Mouse (Mus musculus): ENCODE measurements around the gene Usp3. TPM values are rescaled to one million over a fixed set of nuclear protein-coding genes. Genes with fewer than 3 reads are reported as not detected.

The Usp3 gene
- total RNA-seq, 2 experiments from 2014 or later = 60.0 to 71.8 TPM

DNA sequence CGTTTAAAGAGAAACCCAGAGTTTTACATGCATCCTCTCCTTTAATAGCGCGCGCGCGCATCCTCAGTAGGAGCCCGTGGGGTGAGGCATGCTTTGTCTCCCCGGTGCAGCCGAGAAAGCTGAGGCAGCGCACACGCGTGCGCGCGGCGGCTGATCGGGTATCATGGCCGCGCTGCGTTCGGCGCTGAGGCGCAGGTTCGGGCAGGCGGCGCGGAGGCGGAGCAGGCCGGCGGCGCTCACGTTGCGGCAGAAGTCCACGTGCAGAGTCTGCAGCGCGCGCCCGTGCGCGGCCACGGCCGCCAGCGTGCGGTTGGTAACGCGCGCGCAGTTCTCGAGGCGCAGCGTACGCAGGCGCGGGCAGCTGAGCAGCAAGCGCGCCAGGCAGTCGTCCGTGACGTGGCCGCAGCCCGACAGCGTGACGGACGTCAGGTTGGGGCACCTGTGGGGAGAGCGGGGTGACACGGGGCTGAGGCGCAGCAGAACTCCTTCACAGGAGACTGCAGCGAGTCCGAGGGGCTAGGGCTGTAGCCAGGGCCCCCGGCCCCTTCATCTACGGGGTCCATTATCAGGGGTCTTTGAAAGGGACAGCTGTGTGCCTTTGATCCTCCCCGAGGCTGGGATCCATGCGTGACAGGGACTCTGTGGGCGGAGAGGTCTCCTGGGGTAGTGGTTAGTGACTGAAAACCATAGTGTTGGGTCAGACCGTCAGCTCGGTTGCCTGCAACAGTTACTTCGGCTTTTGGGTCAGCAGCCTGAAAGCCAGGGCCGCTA lies 81.2 kb downstream of the Usp3 start:
- peak; percentile 83 to 85 for DNase-seq (ENCODE audit: low spot score in 2 of 2)

DNA sequence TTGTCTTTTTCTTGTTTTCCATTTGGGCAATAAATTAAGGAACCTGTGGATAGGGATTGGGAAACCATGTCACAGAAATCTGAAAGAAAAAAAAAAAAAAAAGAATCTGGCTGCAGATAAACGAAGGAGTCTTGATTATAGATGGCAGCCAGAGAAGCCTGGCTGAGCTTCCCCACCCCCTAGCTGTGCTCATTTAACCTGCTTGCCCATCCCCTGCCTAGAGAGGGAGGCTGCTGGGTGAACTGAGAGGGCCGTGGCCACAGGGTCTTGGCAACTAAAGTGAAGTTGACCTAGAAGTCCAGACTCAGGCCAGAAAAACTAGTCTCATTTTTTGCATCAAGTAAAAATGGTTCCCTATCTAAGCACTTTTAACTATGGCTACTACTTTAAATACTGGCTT lies 82.0 kb downstream of the Usp3 start:
- no peak for DNase-seq (ENCODE audit: low spot score in 2 of 2)

DNA sequence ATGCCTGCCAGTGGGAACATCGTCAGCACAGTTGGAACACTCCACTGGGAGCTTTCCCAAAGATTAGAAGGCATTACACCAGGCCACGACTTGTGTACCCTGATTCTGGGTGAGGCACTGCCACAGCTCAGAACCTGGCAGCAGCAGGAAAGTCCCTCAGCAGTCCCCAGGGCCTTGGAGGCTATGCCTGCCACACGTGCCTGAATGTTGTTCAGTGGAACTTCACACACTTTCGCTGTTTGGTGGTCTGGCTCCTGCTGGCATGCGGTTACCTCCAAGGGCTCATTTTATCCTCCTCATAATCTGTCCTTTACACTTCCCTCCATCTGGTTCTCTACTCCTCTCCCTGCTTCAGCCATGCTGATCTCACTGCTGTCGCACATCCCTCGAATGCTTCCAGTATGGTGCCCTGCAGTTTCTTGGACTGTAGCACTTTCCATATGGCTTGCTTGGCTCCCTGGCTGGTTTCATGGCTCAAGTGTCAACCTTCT lies 82.5 kb downstream of the Usp3 start:
- no peak for DNase-seq (ENCODE audit: low spot score in 2 of 2)

DNA sequence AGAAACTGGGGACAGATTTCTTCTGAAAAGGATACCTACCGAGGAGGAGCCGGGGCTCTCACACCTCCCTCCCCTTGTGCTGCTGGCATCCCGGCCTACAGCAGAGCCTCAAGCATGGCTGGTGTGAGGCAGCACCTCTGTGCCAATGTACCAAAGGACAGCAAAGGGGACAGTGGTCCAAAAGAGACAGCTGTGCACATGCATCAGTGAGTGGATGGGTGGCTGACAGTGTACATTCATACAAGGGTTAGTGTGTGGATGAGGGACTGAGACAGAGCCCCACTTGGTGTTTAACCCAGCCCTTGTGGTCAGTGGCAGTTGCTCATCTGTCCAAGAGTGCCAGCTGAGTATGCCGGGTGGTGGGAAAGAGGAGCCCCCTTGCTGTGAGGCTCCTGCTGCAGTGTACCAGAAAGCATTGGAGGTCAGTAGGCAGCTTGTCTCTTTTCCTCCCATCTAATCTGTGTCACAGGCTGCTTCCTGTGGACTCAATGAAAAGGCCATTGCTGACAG lies 84.0 kb downstream of the Usp3 start:
- no peak for DNase-seq (ENCODE audit: low spot score in 2 of 2)

DNA sequence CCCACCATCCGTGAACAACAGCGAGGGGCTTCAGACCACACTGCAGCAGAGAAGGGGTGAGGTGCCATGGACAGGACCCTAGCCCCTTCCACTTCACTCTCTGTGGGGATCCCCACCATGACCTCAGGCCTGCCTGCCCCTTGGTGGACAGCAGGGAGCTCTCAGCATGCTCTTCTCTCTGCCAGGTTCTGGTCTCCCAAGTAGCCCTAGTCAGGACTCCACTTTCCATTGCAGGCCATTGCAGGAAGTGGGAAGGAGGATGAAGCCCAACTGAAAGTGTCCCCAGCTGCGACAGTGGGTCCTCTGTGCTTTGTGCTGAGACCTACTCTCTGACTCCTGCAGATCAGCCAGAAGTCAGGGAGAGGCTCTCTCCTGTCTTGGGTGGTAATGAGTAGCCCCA lies 85.3 kb downstream of the Usp3 start:
- DNase-seq (ENCODE audit: low spot score in 2 of 2) = no peak

DNA sequence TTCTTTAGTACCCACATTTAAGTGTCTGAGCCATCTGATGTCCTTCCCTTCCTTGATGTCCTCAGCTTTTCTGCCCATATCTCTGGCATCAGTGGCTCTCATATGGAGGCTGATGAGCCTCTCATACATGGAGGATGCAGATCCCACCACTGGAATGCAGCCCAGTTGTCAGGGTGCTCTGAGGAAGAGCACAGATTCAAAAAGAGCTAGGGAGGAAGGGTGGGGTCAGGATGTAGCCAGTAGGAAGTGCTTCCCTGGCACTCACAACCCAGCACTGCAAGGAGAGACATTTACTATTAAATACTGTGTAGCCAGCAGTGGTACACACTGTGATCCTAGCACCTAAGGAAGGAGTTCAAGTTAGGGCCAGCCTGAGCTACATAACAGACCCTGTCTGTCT lies 86.5 kb downstream of the Usp3 start:
- no peak for DNase-seq (ENCODE audit: low spot score in 2 of 2)

DNA sequence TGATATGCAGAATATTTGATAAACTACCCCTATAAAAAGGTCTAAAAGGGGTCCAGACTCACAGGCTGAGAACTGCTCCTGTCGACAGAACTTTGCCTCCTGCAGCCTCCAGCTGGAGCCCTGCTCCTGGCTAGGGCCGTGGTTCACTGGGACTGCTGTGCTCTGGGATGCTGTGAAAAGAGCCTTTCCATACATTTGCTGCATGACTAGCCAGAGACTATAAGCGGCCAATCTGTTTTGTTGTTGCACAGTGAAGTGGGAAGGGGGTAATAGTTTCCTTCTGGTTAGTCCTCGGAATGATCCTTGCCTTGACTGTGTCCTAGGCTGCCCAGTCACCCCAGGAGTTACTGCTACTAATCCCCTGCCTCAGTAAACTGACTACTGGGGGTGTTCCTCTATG lies 86.9 kb downstream of the Usp3 start:
- no peak for DNase-seq (ENCODE audit: low spot score in 2 of 2)

DNA sequence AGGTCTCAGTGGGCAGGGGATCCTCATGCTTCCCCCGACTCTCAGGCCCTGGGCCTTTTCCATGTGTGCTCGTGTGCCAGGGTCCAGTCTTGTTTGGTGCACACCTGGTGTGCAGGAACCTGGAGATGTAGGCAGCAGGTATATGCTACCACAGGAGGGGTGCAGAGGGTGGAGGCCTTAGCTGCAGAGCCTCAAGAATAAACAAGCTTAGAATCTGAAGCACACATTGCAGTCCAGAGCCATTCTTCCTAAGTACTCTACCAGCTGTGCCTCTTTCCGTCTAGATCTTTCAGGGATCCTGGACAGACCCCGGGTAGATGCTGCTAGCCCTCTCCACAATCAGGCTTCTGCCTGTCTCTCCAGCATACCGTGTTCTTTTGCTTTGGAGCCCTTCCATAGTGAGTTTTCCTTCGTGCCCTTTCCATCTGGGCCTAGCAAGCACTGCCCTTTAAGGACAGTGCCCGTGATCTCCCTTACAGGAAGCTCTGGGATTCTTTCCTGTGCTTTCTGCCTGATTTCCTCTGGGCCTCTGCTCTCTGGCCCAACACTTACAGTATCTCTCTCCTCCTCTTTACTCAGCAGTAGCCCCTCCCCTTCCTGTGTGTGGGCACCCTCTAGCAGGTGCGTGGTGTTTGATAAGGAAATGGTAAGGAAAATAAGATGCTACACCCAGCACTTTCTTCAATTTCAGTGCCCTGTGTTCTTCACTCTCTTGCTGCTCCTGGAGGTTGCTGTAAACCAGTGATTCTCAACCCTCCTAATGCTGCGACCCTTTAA lies 87.6 kb downstream of the Usp3 start:
- no peak for DNase-seq (ENCODE audit: low spot score in 2 of 2)

DNA sequence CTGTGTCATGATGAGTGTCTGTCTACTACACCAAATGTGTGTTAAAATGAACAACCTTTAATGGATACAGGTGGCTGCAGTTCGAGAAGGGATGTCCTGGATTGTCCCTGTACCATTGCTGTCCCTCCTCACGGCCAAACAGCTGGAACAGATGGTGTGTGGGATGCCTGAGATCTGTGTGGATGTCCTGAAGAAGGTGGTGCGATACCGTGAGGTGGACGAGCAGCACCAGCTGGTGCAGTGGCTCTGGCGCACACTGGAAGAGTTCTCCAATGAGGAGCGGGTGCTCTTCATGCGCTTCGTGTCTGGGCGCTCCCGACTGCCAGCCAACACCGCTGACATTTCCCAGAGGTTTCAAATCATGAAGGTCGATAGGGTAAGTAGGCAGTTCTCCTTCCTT lies 88.4 kb downstream of the Usp3 start:
- DNase-seq (ENCODE audit: low spot score in 2 of 2) = no peak

DNA sequence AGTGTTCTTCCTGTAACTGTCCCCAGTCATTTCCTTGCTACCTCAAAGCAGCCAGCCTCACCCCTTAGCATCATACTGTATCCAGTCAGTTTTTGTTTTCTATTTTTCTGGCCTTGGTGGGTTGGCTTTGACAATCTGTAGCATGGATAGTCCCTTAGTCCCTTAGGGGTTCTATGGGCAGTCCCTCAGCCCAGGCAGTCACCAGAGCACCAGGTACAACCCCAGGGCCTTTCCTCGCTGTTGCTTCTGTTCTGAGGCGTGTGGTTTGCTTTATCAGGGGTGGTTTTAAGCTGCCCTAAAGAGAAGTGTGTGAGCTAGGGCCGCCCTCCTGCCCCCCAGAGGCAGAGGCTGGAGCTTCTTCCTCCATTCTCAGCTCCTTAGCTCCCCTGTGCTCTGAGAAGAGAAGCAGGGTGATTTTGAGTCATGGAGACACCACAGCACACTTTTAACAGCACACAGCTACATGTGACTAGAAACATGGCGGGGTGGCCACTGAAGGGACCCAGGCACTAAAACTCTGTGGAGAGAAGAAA lies 89.0 kb downstream of the Usp3 start:
- DNase-seq (ENCODE audit: low spot score in 2 of 2) = no peak

DNA sequence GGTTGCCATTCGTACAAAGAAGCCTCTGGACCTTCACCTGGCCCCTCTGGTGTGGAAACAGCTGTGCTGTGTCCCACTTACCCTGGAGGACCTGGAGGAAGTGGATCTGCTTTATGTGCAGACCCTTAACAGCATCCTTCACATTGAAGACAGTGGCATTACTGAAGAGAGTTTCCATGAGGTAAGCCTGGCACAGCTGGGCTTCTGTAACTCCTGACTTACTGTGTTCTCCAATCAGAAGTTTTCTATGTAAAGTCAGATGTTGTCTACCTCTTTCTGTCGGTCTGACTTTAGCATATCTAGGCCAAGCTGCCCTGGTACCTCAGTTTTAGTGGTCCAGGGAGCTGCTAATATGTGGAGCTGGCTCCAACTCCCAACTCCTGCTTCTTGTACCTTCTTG lies 91.7 kb downstream of the Usp3 start:
- no peak for DNase-seq (ENCODE audit: low spot score in 2 of 2)

DNA sequence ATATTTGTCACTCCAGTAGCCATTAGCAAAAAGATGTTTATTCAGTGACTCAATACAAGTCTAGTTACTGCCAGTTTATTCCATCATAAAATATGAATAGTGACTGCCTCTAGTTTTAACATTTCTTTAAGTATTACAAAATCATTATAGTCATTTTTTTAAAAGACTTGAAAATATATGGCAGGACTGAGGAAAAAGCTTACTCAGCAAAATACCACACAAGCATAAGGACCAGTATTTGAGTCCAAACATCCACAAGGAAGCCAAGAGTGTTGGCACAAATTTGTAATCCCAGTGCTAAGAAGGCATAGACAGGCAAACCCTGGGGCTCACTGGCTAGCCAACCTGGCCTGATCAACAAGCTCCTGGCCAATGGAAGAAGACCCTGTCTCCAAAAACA lies 99.0 kb downstream of the Usp3 start:
- DNase-seq (ENCODE audit: low spot score in 2 of 2) = no peak

DNA sequence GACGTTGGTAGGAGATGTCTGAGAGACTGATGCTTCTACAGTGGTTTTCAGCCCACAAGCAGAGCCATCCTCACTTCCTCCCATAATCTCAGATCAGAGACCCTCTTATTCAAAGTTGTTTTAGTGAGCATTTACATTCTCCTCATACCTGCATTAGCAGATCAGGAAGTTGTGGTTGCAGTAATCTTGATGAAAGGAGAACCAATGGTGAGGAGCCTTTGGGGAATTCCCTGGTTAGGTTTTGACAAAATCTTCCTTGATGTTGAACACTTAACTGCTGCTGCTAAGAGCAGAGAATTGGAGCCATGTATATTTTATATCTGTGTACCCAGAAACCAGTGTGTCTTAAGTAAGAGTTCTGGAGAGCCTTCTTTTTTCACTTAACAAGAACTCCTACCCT lies 100.6 kb downstream of the Usp3 start:
- DNase-seq (ENCODE audit: low spot score in 2 of 2) = no peak

DNA sequence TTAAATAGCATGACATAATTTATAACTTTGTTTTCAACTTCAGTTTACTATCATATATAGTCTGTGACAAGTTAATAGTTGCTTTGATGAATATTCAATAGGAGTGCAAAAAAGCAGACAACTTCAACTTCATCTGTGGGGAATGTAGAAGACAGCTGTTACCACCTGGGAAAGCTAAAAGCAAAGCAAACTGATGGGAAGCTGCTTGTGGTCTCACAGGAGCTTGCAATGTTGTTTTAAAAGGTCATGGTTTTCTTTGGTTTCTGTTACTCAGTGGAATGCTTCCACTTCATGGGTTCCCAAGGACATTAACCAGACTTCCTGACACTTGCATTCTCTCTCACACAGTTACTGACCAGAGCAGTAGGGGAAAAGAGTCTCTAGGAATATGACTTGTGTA lies 104.2 kb downstream of the Usp3 start:
- DNase-seq (ENCODE audit: low spot score in 2 of 2) = no peak

DNA sequence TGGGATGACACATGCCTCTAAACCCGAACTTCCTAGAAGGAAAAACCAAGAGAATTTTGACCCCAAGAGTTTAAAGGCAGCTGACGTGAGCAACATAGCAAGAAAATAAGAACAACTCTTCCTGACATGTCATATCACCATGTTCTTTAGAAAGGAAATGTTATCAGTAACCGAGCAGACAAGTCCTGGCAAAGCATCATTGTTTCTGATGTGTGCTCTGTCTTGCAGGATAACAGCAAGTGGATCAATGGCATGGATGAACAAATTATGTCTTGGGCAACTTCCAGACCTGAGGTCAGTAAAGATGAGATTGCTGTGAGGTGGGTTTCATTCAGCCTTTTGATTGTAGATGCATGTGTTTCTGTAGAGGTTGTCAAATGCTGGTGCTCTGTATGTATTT lies 109.5 kb downstream of the Usp3 start:
- DNase-seq (ENCODE audit: low spot score in 2 of 2) = no peak

DNA sequence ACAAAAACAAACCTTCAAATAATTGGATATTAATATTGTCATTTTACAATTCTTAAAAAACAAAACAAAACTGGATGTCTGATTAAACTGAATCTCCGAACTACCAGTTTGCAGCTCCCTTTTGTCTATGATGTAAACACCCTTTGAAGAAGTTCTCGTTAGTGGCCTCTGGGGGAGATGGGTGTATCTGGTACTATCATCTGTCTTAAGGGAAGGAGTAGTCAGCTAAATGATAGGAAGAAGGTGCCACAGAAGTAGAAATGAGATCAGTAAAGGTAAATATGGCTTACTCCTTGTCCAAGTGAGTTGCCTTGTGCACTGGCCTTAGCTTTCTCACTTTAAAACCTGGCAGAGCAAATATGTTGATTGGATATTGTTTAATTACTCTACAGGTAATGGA lies 115.2 kb downstream of the Usp3 start:
- no peak for DNase-seq (ENCODE audit: low spot score in 2 of 2)

DNA sequence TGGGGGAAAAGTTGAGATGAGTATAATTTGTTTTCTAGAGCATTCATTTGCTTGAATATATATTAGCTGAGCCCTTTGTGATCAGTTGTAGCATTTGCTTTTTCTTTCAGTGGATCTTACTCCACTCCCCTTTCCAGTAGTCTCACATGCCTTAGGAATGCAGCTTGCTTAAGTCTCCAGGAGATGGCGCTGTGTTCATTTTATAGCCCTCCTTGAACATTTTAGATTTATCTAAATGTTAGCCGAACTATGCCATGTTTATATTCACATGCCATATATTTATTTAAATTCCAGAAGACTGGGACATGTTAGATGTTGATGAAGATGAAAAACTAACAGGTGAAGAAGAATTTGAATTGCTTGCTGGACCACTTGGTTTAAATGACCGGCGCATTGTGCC lies 127.9 kb downstream of the Usp3 start:
- no peak for DNase-seq (ENCODE audit: low spot score in 2 of 2)

Other genes starting within 250 kb of the Usp3 start
- gene Herc1, start 242.7 kb downstream of the Usp3 start, total RNA-seq (2021) = 10 to 100 TPM; 43.3 to 51.3 TPM
- gene Fbxl22, start 78.5 kb downstream of the Usp3 start, total RNA-seq (2021) = under 1 TPM; 0.76 to 0.84 TPM
- 10 to 100 TPM in 1 of 2 experiments, 1 to 10 TPM in 1; 1.9 to 21.5 TPM for gene Car12, start 120.5 kb upstream of the Usp3 start, total RNA-seq (2021)
- gene Aph1b, start 202.3 kb upstream of the Usp3 start, total RNA-seq (2021) = 1 to 10 TPM; 6.0 to 6.8 TPM
- gene Gm10647, start 203.9 kb upstream of the Usp3 start, total RNA-seq (2021) = under 1 TPM; 0.36 to 0.45 TPM
- gene Aph1c, start 241.6 kb upstream of the Usp3 start, total RNA-seq (2021) = 10 to 100 TPM in 1 of 2 experiments, 1 to 10 TPM in 1; 9.6 to 10.4 TPM